Mouse (Mus musculus) cerebellum, adult 9-11 months (tissue): ENCODE measurements around the gene Lmx1a.

Source experiments
- DNase-seq: peaks from one replicate; pipeline ENCODE4 v3.0.0; 2022

Gene Lmx1a

DNA sequence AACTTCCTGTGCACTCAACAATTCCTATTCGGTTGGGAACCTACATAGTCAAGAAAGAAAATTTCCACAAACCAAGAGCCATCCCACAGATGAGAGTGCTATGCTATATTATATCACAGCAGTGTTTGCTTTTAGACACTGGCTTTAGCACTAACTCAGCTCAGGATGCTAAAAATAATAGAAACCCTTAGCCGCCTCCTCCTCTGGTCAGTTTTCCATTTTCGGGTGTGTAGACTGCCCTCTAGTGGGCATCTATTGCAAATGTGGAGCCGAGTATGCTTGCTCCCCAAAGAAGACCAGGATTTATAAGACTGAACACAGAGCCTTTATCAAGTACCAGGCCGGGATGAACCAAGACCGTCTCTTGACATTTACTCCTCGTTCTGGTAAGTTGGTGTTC, 207.2 kb downstream of the Lmx1a start:
- peak; percentile 7 for DNase-seq
